Mouse (Mus musculus): Measurements from ENCODE around the gene Lrig1. TPM values are rescaled to one million over a fixed set of nuclear protein-coding genes. Genes with fewer than 3 reads are reported as not detected.

Gene Lrig1
- polyA plus RNA-seq, 1 experiment from 2014 or later = 7.7 TPM

DNA sequence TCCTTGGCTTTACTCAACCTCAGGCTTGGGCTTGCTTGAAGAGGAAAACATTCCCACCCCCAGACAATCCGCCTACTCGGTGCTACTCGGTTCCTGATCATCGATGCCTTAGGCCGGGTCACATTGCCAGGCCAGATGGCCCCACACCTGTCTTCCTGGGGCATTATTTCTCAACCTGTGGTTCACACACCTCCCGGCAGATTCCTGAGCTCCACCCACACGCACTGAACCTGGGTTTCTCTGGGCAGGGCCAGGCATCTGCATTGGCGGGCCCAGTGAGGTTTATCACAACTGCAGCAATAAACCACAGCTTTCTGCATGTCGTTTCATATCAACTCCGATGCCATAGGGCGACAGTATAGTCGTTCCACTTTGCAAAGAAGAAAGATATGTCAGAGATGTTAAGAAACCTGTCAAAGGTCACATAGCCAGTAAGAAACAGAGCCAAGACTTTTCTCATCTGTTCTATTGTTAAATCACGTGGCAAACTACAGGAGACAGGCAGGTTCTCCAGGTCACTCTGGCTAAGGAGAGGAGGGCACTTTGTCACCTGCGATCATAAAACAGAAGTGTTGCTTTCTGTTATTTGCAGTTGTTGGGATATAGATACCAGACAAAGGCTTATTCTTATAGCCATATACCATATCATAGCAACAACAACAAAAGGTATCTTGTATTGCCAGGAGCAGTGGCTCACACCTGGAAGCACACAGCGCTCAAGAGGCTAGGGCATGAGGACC is 18.8 kb upstream of the Lrig1 start:
- H3K4me3 ChIP-seq (ENCODE audit: low read length) = no peak overlapping the region
- H3K4me1 ChIP-seq (ENCODE audit: control insufficient read depth, insufficient read depth, low read length) = no peaks in the 10 kb centered on the region; the same call in 1 of the 2 replicates
- H3K27ac ChIP-seq (ENCODE audit: low read length) = peak overlapping the region; percentile 67; the same call in 1 of the 2 replicates
- ATAC-seq (replicated peaks; ENCODE audit: extremely low read depth, insufficient read depth, low FRiP score) = no peak
- H3K4me2 ChIP-seq (ENCODE audit: low read depth, low read length) = no peak overlapping the region
- H3K9ac ChIP-seq (ENCODE audit: low read length) = no peak overlapping the region
- no peaks in the 10 kb centered on the region for H3K36me3 ChIP-seq (ENCODE audit: control insufficient read depth, insufficient read depth)
- WGBS = 78% methylated on average over 15 of the region's 15 CpGs
- 0 out of 2 replicates have a peak, but pooled peaks cover 2% of the 10 kb centered on the region for H3K27me3 ChIP-seq (ENCODE audit: control insufficient read depth, insufficient read depth, low read length)
- no peaks in the 10 kb centered on the region for H3K9me3 ChIP-seq (replicated peaks; ENCODE audit: control insufficient read depth, low read length)

GRCm38 (mm10) chr6:94717705-94718489 is 17.9 kb upstream of the Lrig1 start:
- 63% methylated on average over 7 of the region's 7 CpGs for WGBS
- Histone ChIP-seq H3K9me3 (replicated peaks; ENCODE audit: control insufficient read depth, low read length) (no peaks in the 10 kb centered on the region), H3K9ac (ENCODE audit: low read length) (no peak overlapping the region), H3K4me1 (ENCODE audit: control insufficient read depth, insufficient read depth, low read length) (no peaks in the 10 kb centered on the region; the same call in 1 of the 2 replicates), H3K4me3 (ENCODE audit: low read length) (no peak overlapping the region), H3K4me2 (ENCODE audit: low read depth, low read length) (no peak overlapping the region), H3K36me3 (ENCODE audit: control insufficient read depth, insufficient read depth) (no peaks in the 10 kb centered on the region), H3K27me3 (ENCODE audit: control insufficient read depth, insufficient read depth, low read length) (0 out of 2 replicates have a peak, but pooled peaks cover 2% of the 10 kb centered on the region), H3K27ac (ENCODE audit: low read length) (peak overlapping the region; percentile 67)
- peak; percentile 55 for ATAC-seq (replicated peaks; ENCODE audit: extremely low read depth, insufficient read depth, low FRiP score)

DNA sequence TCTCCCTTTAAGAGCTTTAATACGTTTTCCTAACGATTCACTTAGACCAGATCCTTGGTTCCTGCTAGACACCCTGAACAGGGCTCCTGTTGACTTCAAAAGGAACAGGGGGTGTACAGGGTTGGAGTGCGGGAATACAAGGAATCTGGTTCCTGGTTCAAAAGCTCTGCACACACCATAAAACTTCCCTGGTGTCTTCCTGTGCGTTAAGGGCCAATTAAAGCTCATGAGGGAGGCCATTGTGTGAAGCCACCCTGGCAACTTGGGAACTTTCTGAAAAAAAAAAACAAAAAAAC is 15.6 kb upstream of the Lrig1 start:
- Histone ChIP-seq H3K4me2 (ENCODE audit: low read depth, low read length) (no peak overlapping the region), H3K27ac (ENCODE audit: low read length) (no peak overlapping the region), H3K4me3 (ENCODE audit: low read length) (no peak overlapping the region), H3K9me3 (replicated peaks; ENCODE audit: control insufficient read depth, low read length) (no peaks in the 10 kb centered on the region), H3K9ac (ENCODE audit: low read length) (no peak overlapping the region), H3K27me3 (ENCODE audit: control insufficient read depth, insufficient read depth, low read length) (0 out of 2 replicates have a peak, but pooled peaks cover 2% of the 10 kb centered on the region), H3K36me3 (ENCODE audit: control insufficient read depth, insufficient read depth) (no peaks in the 10 kb centered on the region), H3K4me1 (ENCODE audit: control insufficient read depth, insufficient read depth, low read length) (no peaks in the 10 kb centered on the region; the same call in 1 of the 2 replicates)
- WGBS = 61% methylated on average over 4 of the region's 4 CpGs
- ATAC-seq (replicated peaks; ENCODE audit: extremely low read depth, insufficient read depth, low FRiP score) = no peak

GRCm38 (mm10) chr6:94714815-94715644 is 15.1 kb upstream of the Lrig1 start:
- no peak overlapping the region for H3K4me3 ChIP-seq (ENCODE audit: low read length)
- H3K36me3 ChIP-seq (ENCODE audit: control insufficient read depth, insufficient read depth) = no peaks in the 10 kb centered on the region
- H3K9me3 ChIP-seq (replicated peaks; ENCODE audit: control insufficient read depth, low read length) = no peaks in the 10 kb centered on the region
- 75% methylated on average over 13 of the region's 13 CpGs for whole genome bisulfite sequencing
- no peak overlapping the region for H3K4me2 ChIP-seq (ENCODE audit: low read depth, low read length)
- H3K27ac ChIP-seq (ENCODE audit: low read length) = no peak overlapping the region
- H3K9ac ChIP-seq (ENCODE audit: low read length) = no peak overlapping the region
- 0 out of 2 replicates have a peak, but pooled peaks cover 2% of the 10 kb centered on the region for H3K27me3 ChIP-seq (ENCODE audit: control insufficient read depth, insufficient read depth, low read length)
- ATAC-seq (replicated peaks; ENCODE audit: extremely low read depth, insufficient read depth, low FRiP score) = no peak
- H3K4me1 ChIP-seq (ENCODE audit: control insufficient read depth, insufficient read depth, low read length) = no peaks in the 10 kb centered on the region; the same call in 1 of the 2 replicates

DNA sequence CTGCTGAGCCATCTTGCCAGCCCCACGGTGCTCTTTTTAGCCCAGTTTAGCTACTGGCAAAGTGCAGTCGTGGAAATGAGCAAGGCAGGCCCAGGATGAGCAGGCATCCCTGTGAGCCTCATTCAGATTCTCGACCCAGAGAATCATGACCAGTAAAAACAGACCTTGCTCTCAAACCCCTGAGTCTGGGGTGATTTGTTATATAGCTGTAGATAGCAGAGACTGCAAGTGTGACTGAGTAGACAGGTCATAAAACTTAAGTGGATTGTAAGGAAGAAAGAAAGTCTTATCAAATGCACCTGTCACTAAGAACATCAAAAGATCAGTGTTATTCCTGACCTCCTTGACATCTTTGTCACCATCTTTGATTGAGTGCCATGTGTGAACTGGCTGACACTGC is 9.9 kb upstream of the Lrig1 start:
- Histone ChIP-seq H3K4me2 (ENCODE audit: low read depth, low read length) (no peak overlapping the region), H3K27ac (ENCODE audit: low read length) (no peak overlapping the region), H3K9me3 (replicated peaks; ENCODE audit: control insufficient read depth, low read length) (no peaks in the 10 kb centered on the region), H3K4me1 (ENCODE audit: control insufficient read depth, insufficient read depth, low read length) (no peaks in the 10 kb centered on the region), H3K9ac (ENCODE audit: low read length) (no peak overlapping the region), H3K4me3 (ENCODE audit: low read length) (no peak overlapping the region), H3K27me3 (ENCODE audit: control insufficient read depth, insufficient read depth, low read length) (0 out of 2 replicates have a peak, but pooled peaks cover 2% of the 10 kb centered on the region), H3K36me3 (ENCODE audit: control insufficient read depth, insufficient read depth) (no peaks in the 10 kb centered on the region)
- 42% methylated on average over 3 of the region's 3 CpGs for WGBS
- no peak for ATAC-seq (replicated peaks; ENCODE audit: extremely low read depth, insufficient read depth, low FRiP score)

- ATAC-seq (replicated peaks; ENCODE audit: extremely low read depth, insufficient read depth, low FRiP score) = no peak
- H3K27ac ChIP-seq (ENCODE audit: low read length) = no peak overlapping the region
- 80% methylated on average over 1 of the region's 1 CpGs for WGBS
- H3K36me3 ChIP-seq (ENCODE audit: control insufficient read depth, insufficient read depth) = no peaks in the 10 kb centered on the region
- no peaks in the 10 kb centered on the region for H3K27me3 ChIP-seq (ENCODE audit: control insufficient read depth, insufficient read depth, low read length)
- no peaks in the 10 kb centered on the region for H3K4me1 ChIP-seq (ENCODE audit: control insufficient read depth, insufficient read depth, low read length)
- no peak overlapping the region for H3K4me2 ChIP-seq (ENCODE audit: low read depth, low read length)
- H3K4me3 ChIP-seq (ENCODE audit: low read length) = no peak overlapping the region
- H3K9ac ChIP-seq (ENCODE audit: low read length) = no peak overlapping the region
- H3K9me3 ChIP-seq (replicated peaks; ENCODE audit: control insufficient read depth, low read length) = no peaks in the 10 kb centered on the region
Measured at GRCm38 (mm10) chr6:94709150-94709549, 9.2 kb upstream of the Lrig1 start.

DNA sequence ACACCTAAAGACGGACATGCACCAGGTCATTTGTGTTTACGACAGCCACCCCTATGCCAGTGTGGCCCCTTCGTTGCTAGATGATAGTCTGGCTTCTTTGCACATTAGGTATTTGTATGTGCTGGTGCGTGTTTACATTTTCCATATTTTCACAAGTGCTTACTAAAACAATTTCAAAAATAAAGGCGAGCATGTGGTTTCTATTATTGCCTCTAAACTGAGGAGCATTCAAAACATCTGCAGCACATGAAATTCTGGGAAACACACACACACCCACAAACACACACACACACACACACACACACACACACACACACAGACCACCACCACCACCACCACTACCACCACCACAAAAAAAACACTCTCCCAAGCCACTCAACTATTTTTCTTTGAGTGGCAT is 7.3 kb upstream of the Lrig1 start:
- Histone ChIP-seq H3K27me3 (ENCODE audit: control insufficient read depth, insufficient read depth, low read length) (no peaks in the 10 kb centered on the region), H3K9me3 (replicated peaks; ENCODE audit: control insufficient read depth, low read length) (no peaks in the 10 kb centered on the region), H3K4me2 (ENCODE audit: low read depth, low read length) (no peak overlapping the region), H3K36me3 (ENCODE audit: control insufficient read depth, insufficient read depth) (no peaks in the 10 kb centered on the region), H3K27ac (ENCODE audit: low read length) (no peak overlapping the region), H3K4me1 (ENCODE audit: control insufficient read depth, insufficient read depth, low read length) (no peaks in the 10 kb centered on the region), H3K4me3 (ENCODE audit: low read length) (no peak overlapping the region), H3K9ac (ENCODE audit: low read length) (no peak overlapping the region)
- ATAC-seq (replicated peaks; ENCODE audit: extremely low read depth, insufficient read depth, low FRiP score) = no peak
- WGBS = 85% methylated on average over 5 of the region's 5 CpGs

GRCm38 (mm10) chr6:94705931-94706330 is 6.0 kb upstream of the Lrig1 start:
- Histone ChIP-seq H3K27ac (ENCODE audit: low read length) (no peak overlapping the region), H3K9me3 (replicated peaks; ENCODE audit: control insufficient read depth, low read length) (no peaks in the 10 kb centered on the region), H3K9ac (ENCODE audit: low read length) (no peak overlapping the region), H3K4me1 (ENCODE audit: control insufficient read depth, insufficient read depth, low read length) (peaks cover 5% of the 10 kb centered on the region), H3K36me3 (ENCODE audit: control insufficient read depth, insufficient read depth) (no peaks in the 10 kb centered on the region), H3K27me3 (ENCODE audit: control insufficient read depth, insufficient read depth, low read length) (no peaks in the 10 kb centered on the region), H3K4me2 (ENCODE audit: low read depth, low read length) (no peak overlapping the region), H3K4me3 (ENCODE audit: low read length) (no peak overlapping the region)
- ATAC-seq (replicated peaks; ENCODE audit: extremely low read depth, insufficient read depth, low FRiP score) = no peak
- 53% methylated on average over 1 of the region's 1 CpGs for WGBS

Data from heart, embryonic 16.5 days (tissue).